Mouse (Mus musculus) cortical plate, adult 2 months (tissue): ENCODE data around the gene Cntnap2. TPM values are rescaled to one million over a fixed set of nuclear protein-coding genes. Genes with fewer than 3 reads are reported as not detected.
A peak's percentile ranks its signal among the peaks of the same experiment; 100 is the strongest.

Experiments
- H3K27ac ChIP-seq: fragments of 200-500 bp; 2 replicates; pipeline ENCODE4 v1.5.1; 2012; ENCODE audit warnings: low read length, control low read depth, inconsistent platforms; ENCODE audit not compliant: insufficient read depth
- H3K4me1 ChIP-seq: fragments of 200-500 bp; 2 replicates; pipeline ENCODE4 v1.6.1; 2011; ENCODE audit warnings: low read length; ENCODE audit not compliant: control insufficient read depth, insufficient read depth
- H3K4me3 ChIP-seq: fragments of 200-500 bp; 2 replicates; pipeline ENCODE4 v1.5.1; 2011; ENCODE audit warnings: mild to moderate bottlenecking, low read length, control low read depth; ENCODE audit not compliant: insufficient read depth
- CTCF ChIP-seq: fragments of 200-500 bp; IDR thresholded peaks from 2 replicates; pipeline ENCODE4 v1.5.1; 2011; ENCODE audit warnings: mild to moderate bottlenecking, control low read depth, low read length; ENCODE audit not compliant: insufficient read depth; ENCODE audit errors: extremely low read depth
- POLR2A ChIP-seq: fragments of 200-500 bp; IDR thresholded peaks from 2 replicates; pipeline ENCODE4 v1.6.1; 2011; ENCODE audit warnings: mild to moderate bottlenecking, low read length, control low read depth; ENCODE audit not compliant: insufficient read depth; ENCODE audit errors: extremely low read depth
- polyA plus RNA-seq: library from polyadenylated mRNA; depleted of rRNA; stranded (reverse); fragments of >200 nt; gene quantifications from 2 replicates; pipeline ENCODE4 v1.2.3, GENCODE M21; 2012

Gene Cntnap2
- polyA plus RNA-seq, 1 experiment = 26.5 TPM

GRCm38 (mm10) chr6:45455424-45455823 is 396.3 kb downstream of the Cntnap2 start:
- Histone ChIP-seq H3K27ac (no peak overlapping the region), H3K4me1 (peaks cover 1% of the 10 kb centered on the region; the same call in 1 of the 2 replicates), H3K4me3 (no peak overlapping the region)
- TF ChIP-seq CTCF (no peak), POLR2A (no peak)

- no peaks in the 10 kb centered on the region for H3K4me1 ChIP-seq
- H3K4me3 ChIP-seq = no peak overlapping the region
- no peak for TF ChIP-seq CTCF
- TF ChIP-seq POLR2A = no peak
- H3K27ac ChIP-seq = no peak overlapping the region
Observed at GRCm38 (mm10) chr6:45518221-45518620, 459.1 kb downstream of the Cntnap2 start.

- no peak overlapping the region for H3K27ac ChIP-seq
- TF ChIP-seq POLR2A (no peak), CTCF (no peak)
- no peak overlapping the region for H3K4me3 ChIP-seq
- no peaks in the 10 kb centered on the region for H3K4me1 ChIP-seq
Observed at GRCm38 (mm10) chr6:45536999-45537398, 477.8 kb downstream of the Cntnap2 start.

GRCm38 (mm10) chr6:45544319-45544875 is 485.2 kb downstream of the Cntnap2 start:
- no peak overlapping the region for H3K4me3 ChIP-seq
- no peaks in the 10 kb centered on the region for H3K4me1 ChIP-seq
- no peak for TF ChIP-seq CTCF
- TF ChIP-seq POLR2A = no peak
- no peak overlapping the region for H3K27ac ChIP-seq

- TF ChIP-seq CTCF (no peak), POLR2A (no peak)
- Histone ChIP-seq H3K27ac (no peak overlapping the region), H3K4me3 (no peak overlapping the region), H3K4me1 (no peaks in the 10 kb centered on the region)
Observed at GRCm38 (mm10) chr6:45559724-45560123, 500.6 kb downstream of the Cntnap2 start.

- Histone ChIP-seq H3K27ac (no peak overlapping the region), H3K4me3 (no peak overlapping the region), H3K4me1 (no peaks in the 10 kb centered on the region)
- no peak for TF ChIP-seq POLR2A
- no peak for TF ChIP-seq CTCF
Observed at GRCm38 (mm10) chr6:45584467-45585094, 525.4 kb downstream of the Cntnap2 start.

GRCm38 (mm10) chr6:45589084-45589483 is 529.9 kb downstream of the Cntnap2 start:
- Histone ChIP-seq H3K4me3 (no peak overlapping the region), H3K4me1 (no peaks in the 10 kb centered on the region), H3K27ac (no peak overlapping the region)
- TF ChIP-seq POLR2A (no peak), CTCF (no peak)

- Histone ChIP-seq H3K27ac (no peak overlapping the region), H3K4me3 (no peak overlapping the region), H3K4me1 (no peaks in the 10 kb centered on the region)
- TF ChIP-seq CTCF (0 out of 2 replicates have a peak, but pooled peaks have one; percentile 9), POLR2A (no peak)
Observed at GRCm38 (mm10) chr6:45647017-45647416, 587.9 kb downstream of the Cntnap2 start.

GRCm38 (mm10) chr6:45648419-45648818 is 589.3 kb downstream of the Cntnap2 start:
- no peak for TF ChIP-seq CTCF
- no peak for TF ChIP-seq POLR2A
- no peaks in the 10 kb centered on the region for H3K4me1 ChIP-seq
- H3K27ac ChIP-seq = no peak overlapping the region
- H3K4me3 ChIP-seq = no peak overlapping the region

- no peaks in the 10 kb centered on the region for H3K4me1 ChIP-seq
- no peak overlapping the region for H3K27ac ChIP-seq
- TF ChIP-seq CTCF = no peak
- TF ChIP-seq POLR2A = no peak
- no peak overlapping the region for H3K4me3 ChIP-seq
Observed at GRCm38 (mm10) chr6:45700287-45700686, 641.1 kb downstream of the Cntnap2 start.
